Mouse (Mus musculus) cerebellum, adult 9-11 months (tissue): ENCODE results near the gene Atp6v1d.

ENCODE experiments used
- DNase-seq: peaks from one replicate; pipeline ENCODE4 v3.0.0; 2022

Gene Atp6v1d

GRCm38 (mm10) chr12:78861496-78862253, at the start of gene Atp6v1d, which contains the start of gene Eif2s1:
Gene Atp6v1d, minus strand, starts transcription at chr12:78861638.
Gene Eif2s1, plus strand, starts transcription at chr12:78861819.
- peak; percentile 100 for DNase-seq

GRCm38 (mm10) chr12:78910684-78911461, 49.4 kb upstream of the Atp6v1d start:
- no peak for DNase-seq

GRCm38 (mm10) chr12:78908081-78908605, 46.7 kb upstream of the Atp6v1d start:
- no peak for DNase-seq

- peak; percentile 71 for DNase-seq
Observed at GRCm38 (mm10) chr12:78906707-78907162, 45.3 kb upstream of the Atp6v1d start, which contains the start of gene Plek2. Gene Plek2, minus strand, starts transcription at chr12:78906964.

GRCm38 (mm10) chr12:78904499-78904898, 43.1 kb upstream of the Atp6v1d start:
- no peak for DNase-seq

- DNase-seq = no peak
Observed at GRCm38 (mm10) chr12:78903313-78903712, 41.9 kb upstream of the Atp6v1d start.

- DNase-seq = no peak
Observed at GRCm38 (mm10) chr12:78901467-78901866, 40.0 kb upstream of the Atp6v1d start.

- DNase-seq = no peak
Observed at GRCm38 (mm10) chr12:78897861-78898260, 36.4 kb upstream of the Atp6v1d start.

GRCm38 (mm10) chr12:78891149-78891548, 29.7 kb upstream of the Atp6v1d start:
- DNase-seq = no peak

GRCm38 (mm10) chr12:78890062-78890461, 28.6 kb upstream of the Atp6v1d start:
- DNase-seq = no peak

GRCm38 (mm10) chr12:78874581-78874980, 13.1 kb upstream of the Atp6v1d start:
- DNase-seq = no peak

- DNase-seq = no peak
Observed at GRCm38 (mm10) chr12:78868115-78868514, 6.7 kb upstream of the Atp6v1d start.

- no peak for DNase-seq
Observed at GRCm38 (mm10) chr12:78865434-78865833, 4.0 kb upstream of the Atp6v1d start.

- DNase-seq = no peak
Observed at GRCm38 (mm10) chr12:78862254-78862730, 854 bp upstream of the Atp6v1d start.

- no peak for DNase-seq
Observed at GRCm38 (mm10) chr12:78860921-78861495, 430 bp downstream of the Atp6v1d start.

- DNase-seq = no peak
Observed at GRCm38 (mm10) chr12:78848246-78848645, 13.2 kb downstream of the Atp6v1d start.

GRCm38 (mm10) chr12:78842429-78842828, 19.0 kb downstream of the Atp6v1d start:
- DNase-seq = no peak

- no peak for DNase-seq
Observed at GRCm38 (mm10) chr12:78839906-78840305, 21.5 kb downstream of the Atp6v1d start.

GRCm38 (mm10) chr12:78834496-78834895, 26.9 kb downstream of the Atp6v1d start:
- DNase-seq = no peak

- DNase-seq = no peak
Observed at GRCm38 (mm10) chr12:78814437-78814836, 47.0 kb downstream of the Atp6v1d start.

- DNase-seq = no peak
Observed at GRCm38 (mm10) chr12:78801836-78802235, 59.6 kb downstream of the Atp6v1d start.

GRCm38 (mm10) chr12:78800036-78800435, 61.4 kb downstream of the Atp6v1d start:
- DNase-seq = no peak

GRCm38 (mm10) chr12:78794236-78794635, 67.2 kb downstream of the Atp6v1d start:
- DNase-seq = no peak
